ENCODE assay signal across 8 mouse cellular contexts in the genomic region with DNA sequence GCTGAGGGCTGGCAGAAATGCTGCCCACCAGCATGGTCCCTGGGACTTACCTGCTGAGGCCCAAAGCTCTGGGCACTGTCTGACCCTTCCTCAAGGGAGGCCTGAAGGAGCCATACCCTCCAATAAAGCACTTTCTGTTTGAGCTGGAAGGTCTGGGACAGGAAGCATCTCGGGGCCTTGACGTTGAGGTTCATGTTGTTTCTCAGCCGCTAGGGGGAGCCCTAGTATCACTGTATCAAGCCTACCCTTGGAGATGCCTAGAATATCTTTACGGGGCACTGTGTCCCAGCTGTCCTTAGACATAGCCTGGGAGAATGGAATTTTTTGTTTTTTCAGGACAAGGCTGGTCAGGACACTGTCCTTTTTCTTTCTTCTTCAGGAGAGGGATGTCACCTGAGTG. TPM values are rescaled to one million over a fixed set of nuclear protein-coding genes. Genes with fewer than 3 reads are reported as not detected.
DNase-seq lines count a peak whose midpoint lies in the region; ATAC-seq lines count a peak whose summit lies in the region.

No protein-coding gene starts in this region.

- ATAC-seq in intestine, embryonic 15.5 days = peak; percentile 64
- ATAC-seq in limb, embryonic 13.5 days (ENCODE audit: low FRiP score, low read depth) = peak; percentile 42
- peak; percentile 55 for ATAC-seq in midbrain, embryonic 15.5 days (replicated peaks)

- H3K4me2 ChIP-seq in intestine, embryonic 15.5 days (replicated peaks) = no peak overlapping the region
- H3K4me2 ChIP-seq in limb, embryonic 13.5 days (replicated peaks) = no peak overlapping the region
- no peak overlapping the region for H3K4me2 ChIP-seq in midbrain, embryonic 15.5 days

- intact Hi-C loops in gastrocnemius, postnatal 14 days (cut with DNase I; ENCODE audit: low total_unique reads) = loop anchor here (5.0 kb wide), 1 partner anchor 178 kb away; no protein-coding TSS in a partner anchor

- peak; percentile 94 for DNase-seq in 3T3-L1 (ENCODE audit: low read depth, low spot score)
- peak; percentile 56 for DNase-seq in WW6 (ENCODE audit: low read depth, low spot score)
- DNase-seq in cerebellum, postnatal 36 days = peak; percentile 72 to 80
- DNase-seq in gastrocnemius, postnatal 14 days = peak; percentile 67
- DNase-seq in spleen, postnatal 36 days (ENCODE audit: low spot score in 2 of 2) = peak; percentile 64 to 68

- under 1% methylated on average over 4 of the region's 4 CpGs for WGBS in intestine, embryonic 15.5 days
- 0% methylated on average over 4 of the region's 4 CpGs for WGBS in limb, embryonic 13.5 days
- WGBS in midbrain, embryonic 15.5 days = 0% methylated on average over 4 of the region's 4 CpGs

- H3K4me1 ChIP-seq in intestine, embryonic 15.5 days (replicated peaks) = 0 out of 2 replicates have a peak, but pooled peaks cover 8% of the 10 kb centered on the region
- H3K4me1 ChIP-seq in limb, embryonic 13.5 days = no peaks in the 10 kb centered on the region
- H3K4me1 ChIP-seq in midbrain, embryonic 15.5 days = 0 out of 2 replicates have a peak, but pooled peaks cover 2% of the 10 kb centered on the region

- peaks cover 18% of the 10 kb centered on the region for H3K36me3 ChIP-seq in intestine, embryonic 15.5 days
- peaks cover 54% of the 10 kb centered on the region for H3K36me3 ChIP-seq in limb, embryonic 13.5 days
- H3K36me3 ChIP-seq in midbrain, embryonic 15.5 days (replicated peaks) = peaks cover 26% of the 10 kb centered on the region

- no peaks in the 10 kb centered on the region for H3K27me3 ChIP-seq in intestine, embryonic 15.5 days (replicated peaks)
- H3K27me3 ChIP-seq in limb, embryonic 13.5 days = no peaks in the 10 kb centered on the region
- no peaks in the 10 kb centered on the region for H3K27me3 ChIP-seq in midbrain, embryonic 15.5 days (replicated peaks)

- H3K9me3 ChIP-seq in intestine, embryonic 15.5 days = no peaks in the 10 kb centered on the region
- no peaks in the 10 kb centered on the region for H3K9me3 ChIP-seq in limb, embryonic 13.5 days
- no peaks in the 10 kb centered on the region for H3K9me3 ChIP-seq in midbrain, embryonic 15.5 days

- H3K9ac ChIP-seq in intestine, embryonic 15.5 days = no peak overlapping the region
- no peak overlapping the region for H3K9ac ChIP-seq in limb, embryonic 13.5 days
- no peak overlapping the region for H3K9ac ChIP-seq in midbrain, embryonic 15.5 days

- no peak overlapping the region for H3K27ac ChIP-seq in intestine, embryonic 15.5 days
- H3K27ac ChIP-seq in limb, embryonic 13.5 days = no peak overlapping the region
- no peak overlapping the region for H3K27ac ChIP-seq in midbrain, embryonic 15.5 days

- no peak overlapping the region for H3K4me3 ChIP-seq in intestine, embryonic 15.5 days (replicated peaks)
- no peak overlapping the region for H3K4me3 ChIP-seq in limb, embryonic 13.5 days
- H3K4me3 ChIP-seq in midbrain, embryonic 15.5 days = no peak overlapping the region

RNA-seq across cellular contexts. Expression of a gene that starts 6.3 kb away (rescaled TPM):
- 1 to 10 TPM; 3.7 to 4.6 TPM for total RNA-seq in gastrocnemius, postnatal 14 days (2021)
- 17.3 and 17.5 TPM in 2 replicates for polyA plus RNA-seq in intestine, embryonic 15.5 days (2015; fragmentation: Nextera tagmentation; extraction: Ambion mirVana)
- 30.6 and 31.1 TPM in 2 replicates for polyA plus RNA-seq in limb, embryonic 13.5 days (2015; fragmentation: Nextera tagmentation; extraction: Ambion mirVana)
- 48.3 and 49.5 TPM in 2 replicates for polyA plus RNA-seq in midbrain, embryonic 15.5 days (2015; fragmentation: Nextera tagmentation; extraction: Ambion mirVana)

RNA-seq across cellular contexts. Expression of a gene that starts 14.3 kb away (rescaled TPM):
- under 1 TPM; 0.04 to 0.33 TPM for total RNA-seq in gastrocnemius, postnatal 14 days (2021)
- 1.1 and 1.2 TPM in 2 replicates for polyA plus RNA-seq in intestine, embryonic 15.5 days (2015; fragmentation: Nextera tagmentation; extraction: Ambion mirVana)
- 0.28 and 0.29 TPM in 2 replicates for polyA plus RNA-seq in limb, embryonic 13.5 days (2015; fragmentation: Nextera tagmentation; extraction: Ambion mirVana)
- 3.7 and 6.1 TPM in 2 replicates for polyA plus RNA-seq in midbrain, embryonic 15.5 days (2015; fragmentation: Nextera tagmentation; extraction: Ambion mirVana)

RNA-seq across cellular contexts. Expression of a gene that starts 25.2 kb away (rescaled TPM):
- 1 to 10 TPM; 9.0 to 9.3 TPM for total RNA-seq in gastrocnemius, postnatal 14 days (2021)
- 252 and 254 TPM in 2 replicates for polyA plus RNA-seq in intestine, embryonic 15.5 days (2015; fragmentation: Nextera tagmentation; extraction: Ambion mirVana)
- polyA plus RNA-seq in limb, embryonic 13.5 days (2015; fragmentation: Nextera tagmentation; extraction: Ambion mirVana) = 158 and 160 TPM in 2 replicates
- 127 and 128 TPM in 2 replicates for polyA plus RNA-seq in midbrain, embryonic 15.5 days (2015; fragmentation: Nextera tagmentation; extraction: Ambion mirVana)

RNA-seq across cellular contexts. Expression of a gene that starts 57.1 kb away (rescaled TPM):
- not detected for total RNA-seq in gastrocnemius, postnatal 14 days (2021)
- 0.11 and 0.31 TPM in 2 replicates for polyA plus RNA-seq in intestine, embryonic 15.5 days (2015; fragmentation: Nextera tagmentation; extraction: Ambion mirVana)
- polyA plus RNA-seq in limb, embryonic 13.5 days (2015; fragmentation: Nextera tagmentation; extraction: Ambion mirVana) = 0.17 TPM in 1 of 2 replicates, not detected in the other
- polyA plus RNA-seq in midbrain, embryonic 15.5 days (2015; fragmentation: Nextera tagmentation; extraction: Ambion mirVana) = not detected in 2 replicates

RNA-seq across cellular contexts. Expression of a gene that starts 58.8 kb away (rescaled TPM):
- not detected for total RNA-seq in gastrocnemius, postnatal 14 days (2021)
- polyA plus RNA-seq in intestine, embryonic 15.5 days (2015; fragmentation: Nextera tagmentation; extraction: Ambion mirVana) = 0.15 and 0.28 TPM in 2 replicates
- 0.99 and 1.0 TPM in 2 replicates for polyA plus RNA-seq in limb, embryonic 13.5 days (2015; fragmentation: Nextera tagmentation; extraction: Ambion mirVana)
- polyA plus RNA-seq in midbrain, embryonic 15.5 days (2015; fragmentation: Nextera tagmentation; extraction: Ambion mirVana) = 0.06 and 0.37 TPM in 2 replicates
